ENCODE assay signal across 8 mouse cellular contexts in genomic region chr7:64497438-64497837, GRCm38 (mm10). TPM values are rescaled to one million over a fixed set of nuclear protein-coding genes. Genes with fewer than 3 reads are reported as not detected.
A peak's percentile ranks its signal among the peaks of the same experiment; 100 is the strongest.
DNase-seq lines count a peak whose midpoint lies in the region; ATAC-seq and TF ChIP-seq lines count a peak whose summit lies in the region.

No protein-coding gene starts in this region.

- H3K9ac ChIP-seq in hindbrain, embryonic 11.5 days (ENCODE audit: low read depth, low read length), result no peak overlapping the region
- no peak overlapping the region for H3K9ac ChIP-seq in hindbrain, embryonic 12.5 days

- WGBS in hindbrain, embryonic 11.5 days, result 35% methylated on average over 10 of the region's 10 CpGs
- 34% methylated on average over 10 of the region's 10 CpGs for WGBS in hindbrain, embryonic 12.5 days

- no peak for ATAC-seq in hindbrain, embryonic 11.5 days (ENCODE audit: low FRiP score)
- ATAC-seq in hindbrain, embryonic 12.5 days (ENCODE audit: low FRiP score), result no peak

- H3K9me3 ChIP-seq in hindbrain, embryonic 11.5 days (ENCODE audit: control insufficient read depth, low read length), result no peaks in the 10 kb centered on the region
- H3K9me3 ChIP-seq in hindbrain, embryonic 12.5 days (replicated peaks), result no peaks in the 10 kb centered on the region; the same call in 1 of the 2 replicates

- DNase-seq in hindbrain, embryonic 11.5 days (ENCODE audit: low spot score), result peak; percentile 51
- peak; percentile 12 to 45 for DNase-seq in spleen, postnatal 4 days (ENCODE audit: low spot score in 2 of 2)
- DNase-seq in spleen, adult 18-20 months, result no peak
- DNase-seq in testis, postnatal 10 days (ENCODE audit: low spot score), result peak; percentile 43
- no peak for DNase-seq in urinary bladder, postnatal 10 days (ENCODE audit: low spot score)
- no peak for DNase-seq in heart, adult 8-10 months (ENCODE audit: low spot score)

- no peaks in the 10 kb centered on the region for H3K36me3 ChIP-seq in hindbrain, embryonic 11.5 days (ENCODE audit: control insufficient read depth, insufficient read depth, low read length)
- no peaks in the 10 kb centered on the region for H3K36me3 ChIP-seq in hindbrain, embryonic 12.5 days

- no peaks in the 10 kb centered on the region for H3K4me1 ChIP-seq in hindbrain, embryonic 11.5 days (replicated peaks; ENCODE audit: control insufficient read depth, insufficient read depth, low read length)
- peaks cover 3% of the 10 kb centered on the region; the same call in 1 of the 2 replicates for H3K4me1 ChIP-seq in hindbrain, embryonic 12.5 days
- no peaks in the 10 kb centered on the region for H3K4me1 ChIP-seq in embryonic fibroblast, embryonic 13.5 days (ENCODE audit: control insufficient read depth, insufficient read depth, low read length)

- no peak overlapping the region for H3K4me2 ChIP-seq in hindbrain, embryonic 11.5 days (replicated peaks; ENCODE audit: low read depth, low read length)
- H3K4me2 ChIP-seq in hindbrain, embryonic 12.5 days (replicated peaks), result no peak overlapping the region

- 0 out of 2 replicates have a peak, but pooled peaks have one; percentile 21 for TF ChIP-seq CTCF in embryonic fibroblast, embryonic 13.5 days (IDR thresholded peaks at IDR 0.05; ENCODE audit: borderline replicate concordance, insufficient read depth, low read length)

- no peak overlapping the region for H3K27ac ChIP-seq in hindbrain, embryonic 11.5 days (ENCODE audit: low read depth, low read length)
- no peak overlapping the region for H3K27ac ChIP-seq in hindbrain, embryonic 12.5 days
- H3K27ac ChIP-seq in embryonic fibroblast, embryonic 13.5 days (ENCODE audit: insufficient read depth, low read length), result no peak overlapping the region

- H3K27me3 ChIP-seq in hindbrain, embryonic 11.5 days (ENCODE audit: control insufficient read depth, insufficient read depth, low read length), result peaks cover 3% of the 10 kb centered on the region; the same call in 1 of the 2 replicates
- H3K27me3 ChIP-seq in hindbrain, embryonic 12.5 days, result peaks cover 6% of the 10 kb centered on the region; the same call in 1 of the 2 replicates

- no peak overlapping the region for H3K4me3 ChIP-seq in hindbrain, embryonic 11.5 days (ENCODE audit: low read depth, low read length)
- no peak overlapping the region for H3K4me3 ChIP-seq in hindbrain, embryonic 12.5 days
- H3K4me3 ChIP-seq in embryonic fibroblast, embryonic 13.5 days (ENCODE audit: insufficient read depth, low read length), result no peak overlapping the region

- TF ChIP-seq POLR2A in embryonic fibroblast, embryonic 13.5 days (IDR thresholded peaks at IDR 0.05; ENCODE audit: low read depth, low read length), result no peak

RNA-seq across cellular contexts. Expression of gene Apba2, which starts 4.1 kb away (rescaled TPM):
- 67.0 and 76.6 TPM in 2 replicates for polyA plus RNA-seq in hindbrain, embryonic 11.5 days (2014; fragmentation: Nextera tagmentation; extraction: Ambion mirVana)
- polyA plus RNA-seq in hindbrain, embryonic 12.5 days (2016; fragmentation: Nextera tagmentation; extraction: Ambion mirVana), result 112 and 119 TPM in 2 replicates
- polyA plus RNA-seq in embryonic fibroblast, embryonic 13.5 days (2011; ENCODE audit: insufficient read length, low read depth, missing spikeins), result 0.65 TPM in 1 of 2 replicates, not detected in the other
- total RNA-seq in heart, adult 8-10 months (2022), result 1 to 10 TPM; 1.1 to 1.9 (median 1.4) TPM

Comparison
In these comparisons a context has a peak if more than half of its experiments do, and no peak if none do; other contexts are left out.
1. DNase-seq: peak in hindbrain, embryonic 11.5 days (single experiment), spleen, postnatal 4 days (2 of 2) and testis, postnatal 10 days (single experiment); none in spleen, adult 18-20 months (0 of 2), urinary bladder, postnatal 10 days (single experiment) and heart, adult 8-10 months (single experiment).
2. RNA of gene Apba2, which starts 4.1 kb away (polyA plus RNA-seq): 112 to 119 TPM in hindbrain, embryonic 12.5 days and 67.0 to 76.6 TPM in hindbrain, embryonic 11.5 days; 0.65 TPM in embryonic fibroblast, embryonic 13.5 days; every median in the first group is over 10 times any median in the second.